Comparison of ENCODE assay signal across 6 mouse cellular contexts in the genomic region with DNA sequence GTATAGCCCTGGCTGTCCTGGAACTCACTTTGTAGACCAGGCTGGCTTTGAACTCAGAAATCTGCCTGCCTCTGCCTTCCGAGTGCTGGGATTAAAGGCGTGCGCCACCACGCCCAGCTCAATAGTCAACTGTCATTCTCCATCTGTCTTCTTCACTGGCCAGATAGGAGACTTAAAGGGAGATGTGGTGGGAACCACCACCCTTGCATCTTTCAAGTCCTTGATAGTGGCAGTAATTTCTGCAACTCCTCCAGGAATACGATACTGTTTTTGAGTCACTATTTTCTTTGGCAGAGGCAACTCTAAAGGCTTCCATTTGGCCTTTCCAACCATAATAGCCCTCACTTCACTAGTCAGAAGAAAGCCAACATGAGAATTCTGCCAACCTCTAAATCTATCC.
A peak's percentile ranks its signal among the peaks of the same experiment; 100 is the strongest.
DNase-seq lines count a peak whose midpoint lies in the region.

No protein-coding gene starts in this region.

- DNase-seq in 3134 (ENCODE audit: extremely low read depth, insufficient read length, low spot score) = peak; percentile 35
- peak; percentile 45 for DNase-seq in 3T3-L1 (ENCODE audit: low read depth, low spot score)
- peak; percentile 49 for DNase-seq in adipocyte (ENCODE audit: low spot score)
- DNase-seq in heart, adult 11 months = peak; percentile 92
- DNase-seq in heart, adult 18-20 months = peak; percentile 22 to 41
- peak; percentile 17 for DNase-seq in heart, adult 8-10 months (ENCODE audit: low spot score)

Comparison
In these comparisons a context has a peak if more than half of its experiments do, and no peak if none do; other contexts are left out.
1. Peak in every context shown above with its lines: DNase-seq.
2. DNase-seq: peak in every context shown above with its lines; median percentile 92 in heart, adult 11 months; 49 in adipocyte; 45 in 3T3-L1; 35 in 3134; 32 in heart, adult 18-20 months; 17 in heart, adult 8-10 months.